Mouse (Mus musculus) CD4-positive, CD25-positive, alpha-beta regulatory T cell, adult 4 months (primary cell): ENCODE measurements around the gene Slc25a10. TPM values are rescaled to one million over a fixed set of nuclear protein-coding genes. Genes with fewer than 3 reads are reported as not detected.

Source experiments
- ATAC-seq: one replicate; pipeline ENCODE4 v1.8.0; 2017
- polyA plus RNA-seq, 2 experiments: library from polyadenylated mRNA; unstranded; fragments of 100-300 nt; shearing (Covaris generic); gene quantifications; one replicate each; pipeline ENCODE4 v1.2.1; 2017

Slc25a10 gene
- polyA plus RNA-seq, 2 experiments from 2014 or later, result 11.0 to 14.3 TPM

- peak; percentile 97 for ATAC-seq
These were observed 7.2 kb upstream of the Slc25a10 start, which contains the start of gene Mrpl12 for GRCm38 (mm10) chr11:120484265-120484981. Gene Mrpl12, plus strand, starts transcription at chr11:120484613.

GRCm38 (mm10) chr11:120485251-120485650, 6.4 kb upstream of the Slc25a10 start:
- ATAC-seq, result no peak

- ATAC-seq, result no peak
These were observed 3.1 kb upstream of the Slc25a10 start for GRCm38 (mm10) chr11:120488516-120488915.

- peak; percentile 26 for ATAC-seq
These were observed 2.4 kb upstream of the Slc25a10 start for GRCm38 (mm10) chr11:120489054-120489761.

GRCm38 (mm10) chr11:120490291-120491046, 1.2 kb upstream of the Slc25a10 start:
- no peak for ATAC-seq

GRCm38 (mm10) chr11:120492024-120492877, 611 bp downstream of the Slc25a10 start:
- ATAC-seq, result peak; percentile 54

GRCm38 (mm10) chr11:120492878-120493203, 1.2 kb downstream of the Slc25a10 start:
- no peak for ATAC-seq

GRCm38 (mm10) chr11:120493351-120493750, 1.7 kb downstream of the Slc25a10 start:
- no peak for ATAC-seq

GRCm38 (mm10) chr11:120493911-120494310, 2.3 kb downstream of the Slc25a10 start:
- no peak for ATAC-seq

GRCm38 (mm10) chr11:120497436-120497835, 5.8 kb downstream of the Slc25a10 start:
- ATAC-seq, result no peak

- no peak for ATAC-seq
These were observed 6.6 kb downstream of the Slc25a10 start for GRCm38 (mm10) chr11:120498226-120498625.

GRCm38 (mm10) chr11:120498891-120499290, 7.3 kb downstream of the Slc25a10 start:
- no peak for ATAC-seq

- no peak for ATAC-seq
These were observed 8.3 kb downstream of the Slc25a10 start for GRCm38 (mm10) chr11:120499894-120500293.

- ATAC-seq, result no peak
These were observed 8.7 kb downstream of the Slc25a10 start for GRCm38 (mm10) chr11:120500357-120500756.

GRCm38 (mm10) chr11:120501018-120501417, 9.4 kb downstream of the Slc25a10 start:
- no peak for ATAC-seq

- no peak for ATAC-seq
These were observed 10.1 kb downstream of the Slc25a10 start for GRCm38 (mm10) chr11:120501701-120502100.

GRCm38 (mm10) chr11:120505661-120506060, 14.0 kb downstream of the Slc25a10 start:
- ATAC-seq, result no peak

- no peak for ATAC-seq
These were observed 15.3 kb downstream of the Slc25a10 start for GRCm38 (mm10) chr11:120506899-120507298.

- ATAC-seq, result no peak
These were observed 16.1 kb downstream of the Slc25a10 start for GRCm38 (mm10) chr11:120507611-120508289.

GRCm38 (mm10) chr11:120508290-120508870, 16.7 kb downstream of the Slc25a10 start:
- no peak for ATAC-seq

- no peak for ATAC-seq
These were observed 18.3 kb downstream of the Slc25a10 start for GRCm38 (mm10) chr11:120509940-120510339.
